Mouse (Mus musculus) stomach, embryonic 16.5 days (tissue): ENCODE data around the gene Prm1. TPM values are rescaled to one million over a fixed set of nuclear protein-coding genes. Genes with fewer than 3 reads are reported as not detected.

Source experiments
- ATAC-seq: fragments of 200-750 bp; cut with Nextera tagmentation; 2 replicates; pipeline ENCODE4 v1.8.0; 2017; ENCODE audit warnings: moderate number of reproducible peaks, moderate TSS enrichment; ENCODE audit not compliant: insufficient read depth, low FRiP score
- H3K27ac ChIP-seq: fragments of 300-500 bp; sonication (generic); 2 replicates; pipeline ENCODE4 v1.5.1; 2014; ENCODE audit warnings: low read length
- H3K27me3 ChIP-seq: fragments of 300-500 bp; sonication (generic); 2 replicates; pipeline ENCODE4 v1.6.1; 2014; ENCODE audit warnings: low read length, control low read depth, mixed read lengths; ENCODE audit not compliant: control insufficient read depth, insufficient read depth
- H3K36me3 ChIP-seq: fragments of 300-500 bp; sonication (generic); 2 replicates; pipeline ENCODE4 v1.6.1; 2014; ENCODE audit warnings: low read length; ENCODE audit not compliant: control insufficient read depth, insufficient read depth
- H3K4me1 ChIP-seq: fragments of 300-500 bp; sonication (generic); 2 replicates; pipeline ENCODE4 v1.6.1; 2014; ENCODE audit warnings: low read length, control low read depth, mixed read lengths; ENCODE audit not compliant: control insufficient read depth, insufficient read depth
- H3K4me2 ChIP-seq: fragments of 300-500 bp; sonication (generic); 2 replicates; pipeline ENCODE4 v1.6.1; 2014; ENCODE audit warnings: low read depth, low read length, mixed read lengths
- H3K4me3 ChIP-seq: fragments of 300-500 bp; sonication (generic); replicated peaks from 2 replicates; pipeline ENCODE4 v1.5.1; 2014; ENCODE audit warnings: mild to moderate bottlenecking, low read length
- H3K9ac ChIP-seq: fragments of 300-500 bp; sonication (generic); 2 replicates; pipeline ENCODE4 v1.6.1; 2014; ENCODE audit warnings: low read length
- H3K9me3 ChIP-seq: fragments of 300-500 bp; sonication (generic); replicated peaks from 2 replicates; pipeline ENCODE4 v1.6.1; 2016; ENCODE audit warnings: low read length, control low read depth; ENCODE audit not compliant: control insufficient read depth
- WGBS: fragments of 180-500 bp; shearing (Covaris S2); extraction: QIAGEN DNeasy Blood & Tissue Kit; methylation state at CpG from one replicate; pipeline ENCODE4 v1.1.7; 2014; 5-methylcytosine and 5-hydroxymethylcytosine counted together
- polyA plus RNA-seq: library from polyadenylated mRNA; unstranded; fragments of >200 nt; fragmentation: Nextera tagmentation; extraction: Ambion mirVana; gene quantifications from 2 replicates; pipeline ENCODE4 v1.2.1, GENCODE M21; 2015

The Prm1 gene
- polyA plus RNA-seq, 1 experiment from 2014 or later = not detected

GRCm38 (mm10) chr16:10749226-10749625 lies 56.4 kb downstream of the Prm1 start:
- ATAC-seq = no peak

More at GRCm38 (mm10) chr16:10749226-10749625, 56.4 kb downstream of the Prm1 start:
- Histone ChIP-seq H3K9me3 (no peaks in the 10 kb centered on the region), H3K27me3 (no peaks in the 10 kb centered on the region), H3K9ac (no peak overlapping the region), H3K27ac (no peak overlapping the region), H3K36me3 (no peaks in the 10 kb centered on the region), H3K4me2 (no peak overlapping the region), H3K4me1 (peaks cover 9% of the 10 kb centered on the region; the same call in 1 of the 2 replicates), H3K4me3 (no peak overlapping the region)
- WGBS = 31% methylated on average over 7 of the region's 7 CpGs

Other genes with a start within 250 kb of the Prm1 start
- 6.2 and 7.3 TPM in 2 replicates for gene Socs1, start 20.3 kb downstream of the Prm1 start, polyA plus RNA-seq
- gene Tnp2, start 17.2 kb downstream of the Prm1 start, polyA plus RNA-seq = not detected in 2 replicates
- gene Prm3, start 14.9 kb downstream of the Prm1 start, polyA plus RNA-seq = not detected in 2 replicates
- gene Prm2, start 9.7 kb downstream of the Prm1 start, polyA plus RNA-seq = not detected in 2 replicates
- gene Gm11172, start 7.1 kb upstream of the Prm1 start, polyA plus RNA-seq = not detected in 2 replicates
- 2.2 and 2.4 TPM in 2 replicates for gene Rmi2, start 29.2 kb upstream of the Prm1 start, polyA plus RNA-seq